Mouse (Mus musculus): ENCODE data around the gene Hoxd8. TPM values are rescaled to one million over a fixed set of nuclear protein-coding genes. Genes with fewer than 3 reads are reported as not detected.

Gene Hoxd8
- polyA plus RNA-seq, 1 experiment from 2014 or later: 0.61 TPM

- no peaks in the 10 kb centered on the region for H3K36me3 ChIP-seq (ENCODE audit: control insufficient read depth, insufficient read depth, low read length)
- WGBS: under 1% methylated on average over 50 of the region's 66 CpGs
- H3K4me1 ChIP-seq (ENCODE audit: control insufficient read depth in 2 of 2, insufficient read depth in 2 of 2, low read length in 2 of 2): peaks cover 0 to 13% of the 10 kb centered on the region in 2 experiments; a peak in 2 of 4 replicates
- H3K27ac ChIP-seq (replicated peaks in 1 of 2; ENCODE audit: control insufficient read depth in 1 of 2, insufficient read depth in 1 of 2, low read depth in 2 of 2, low read length in 2 of 2): no peak overlapping the region
- peaks cover 98% of the 10 kb centered on the region for H3K27me3 ChIP-seq (ENCODE audit: control insufficient read depth, insufficient read depth, low read length)
- ATAC-seq (ENCODE audit: insufficient number of reproducible peaks, insufficient read depth, low FRiP score, low read depth): no peak; the same call in 1 of the 2 replicates
- peak overlapping the region; percentile 66 for H3K4me2 ChIP-seq (ENCODE audit: low read length)
- no peaks in the 10 kb centered on the region for H3K9me3 ChIP-seq (ENCODE audit: control insufficient read depth, low read length)
- peak overlapping the region; percentile 41 for H3K9ac ChIP-seq (ENCODE audit: low read length)
- H3K4me3 ChIP-seq (ENCODE audit: control insufficient read depth in 1 of 2, insufficient read depth in 1 of 2, low read depth in 1 of 2, low read length in 2 of 2): peak overlapping the region; percentile 41 to 43
Measured at GRCm38 (mm10) chr2:74704999-74705466, 618 bp downstream of the Hoxd8 start.

GRCm38 (mm10) chr2:74705467-74706089 is 1.2 kb downstream of the Hoxd8 start:
- H3K9me3 ChIP-seq (ENCODE audit: control insufficient read depth, low read length): no peaks in the 10 kb centered on the region
- 0% methylated on average over 64 of the region's 85 CpGs for WGBS
- peaks cover 0 to 13% of the 10 kb centered on the region in 2 experiments; a peak in 2 of 4 replicates for H3K4me1 ChIP-seq (ENCODE audit: control insufficient read depth in 2 of 2, insufficient read depth in 2 of 2, low read length in 2 of 2)
- H3K9ac ChIP-seq (ENCODE audit: low read length): peak overlapping the region; percentile 41
- no peak for ATAC-seq (ENCODE audit: insufficient number of reproducible peaks, insufficient read depth, low FRiP score, low read depth)
- peaks cover 98% of the 10 kb centered on the region for H3K27me3 ChIP-seq (ENCODE audit: control insufficient read depth, insufficient read depth, low read length)
- peak overlapping the region; percentile 66 for H3K4me2 ChIP-seq (ENCODE audit: low read length)
- peak overlapping the region; percentile 41 to 43 for H3K4me3 ChIP-seq (ENCODE audit: control insufficient read depth in 1 of 2, insufficient read depth in 1 of 2, low read depth in 1 of 2, low read length in 2 of 2)
- no peaks in the 10 kb centered on the region for H3K36me3 ChIP-seq (ENCODE audit: control insufficient read depth, insufficient read depth, low read length)
- H3K27ac ChIP-seq (replicated peaks in 1 of 2; ENCODE audit: control insufficient read depth in 1 of 2, insufficient read depth in 1 of 2, low read depth in 2 of 2, low read length in 2 of 2): no peak overlapping the region

GRCm38 (mm10) chr2:74706393-74706960 is 2.1 kb downstream of the Hoxd8 start:
- peaks cover 0 to 13% of the 10 kb centered on the region in 2 experiments; a peak in 2 of 4 replicates for H3K4me1 ChIP-seq (ENCODE audit: control insufficient read depth in 2 of 2, insufficient read depth in 2 of 2, low read length in 2 of 2)
- WGBS: 6% methylated on average over 13 of the region's 13 CpGs
- H3K36me3 ChIP-seq (ENCODE audit: control insufficient read depth, insufficient read depth, low read length): no peaks in the 10 kb centered on the region
- H3K9ac ChIP-seq (ENCODE audit: low read length): no peak overlapping the region
- no peaks in the 10 kb centered on the region for H3K9me3 ChIP-seq (ENCODE audit: control insufficient read depth, low read length)
- H3K27me3 ChIP-seq (ENCODE audit: control insufficient read depth, insufficient read depth, low read length): peaks cover 98% of the 10 kb centered on the region
- H3K4me3 ChIP-seq (ENCODE audit: control insufficient read depth in 1 of 2, insufficient read depth in 1 of 2, low read depth in 1 of 2, low read length in 2 of 2): no peak overlapping the region
- H3K27ac ChIP-seq (replicated peaks in 1 of 2; ENCODE audit: control insufficient read depth in 1 of 2, insufficient read depth in 1 of 2, low read depth in 2 of 2, low read length in 2 of 2): no peak overlapping the region
- H3K4me2 ChIP-seq (ENCODE audit: low read length): no peak overlapping the region
- ATAC-seq (ENCODE audit: insufficient number of reproducible peaks, insufficient read depth, low FRiP score, low read depth): no peak

GRCm38 (mm10) chr2:74707599-74707998 is 3.2 kb downstream of the Hoxd8 start:
- no peak overlapping the region for H3K4me2 ChIP-seq (ENCODE audit: low read length)
- H3K9me3 ChIP-seq (ENCODE audit: control insufficient read depth, low read length): no peaks in the 10 kb centered on the region
- H3K4me3 ChIP-seq (ENCODE audit: control insufficient read depth in 1 of 2, insufficient read depth in 1 of 2, low read depth in 1 of 2, low read length in 2 of 2): no peak overlapping the region
- H3K4me1 ChIP-seq (ENCODE audit: control insufficient read depth in 2 of 2, insufficient read depth in 2 of 2, low read length in 2 of 2): peaks cover 3 to 21% of the 10 kb centered on the region in 2 experiments; a peak in 3 of 4 replicates
- 19% methylated on average over 7 of the region's 7 CpGs for WGBS
- H3K9ac ChIP-seq (ENCODE audit: low read length): no peak overlapping the region
- no peaks in the 10 kb centered on the region for H3K36me3 ChIP-seq (ENCODE audit: control insufficient read depth, insufficient read depth, low read length)
- H3K27me3 ChIP-seq (ENCODE audit: control insufficient read depth, insufficient read depth, low read length): peaks cover 99% of the 10 kb centered on the region
- H3K27ac ChIP-seq (replicated peaks in 1 of 2; ENCODE audit: control insufficient read depth in 1 of 2, insufficient read depth in 1 of 2, low read depth in 2 of 2, low read length in 2 of 2): no peak overlapping the region
- no peak for ATAC-seq (ENCODE audit: insufficient number of reproducible peaks, insufficient read depth, low FRiP score, low read depth)

DNA sequence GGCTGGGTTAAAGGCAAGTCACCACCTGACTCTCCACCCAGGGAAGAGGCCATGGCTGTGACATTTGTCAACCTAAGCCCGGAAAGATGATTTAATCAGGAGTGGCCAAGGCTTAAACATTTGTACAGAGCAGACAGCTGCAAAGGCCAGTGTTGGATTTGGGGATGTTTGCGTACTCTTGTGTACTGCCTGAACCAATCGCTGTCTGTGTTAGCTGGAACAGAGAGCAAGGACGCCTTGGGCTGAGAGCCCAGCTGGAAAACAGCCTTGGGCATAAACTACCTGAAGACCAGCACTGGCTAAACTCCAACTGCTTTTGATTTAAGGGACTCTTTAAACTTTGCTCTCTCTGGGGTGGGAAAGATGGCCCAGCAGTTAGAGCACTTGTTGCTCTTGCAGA is 4.3 kb downstream of the Hoxd8 start:
- Histone ChIP-seq H3K9ac (ENCODE audit: low read length) (no peak overlapping the region), H3K4me3 (ENCODE audit: control insufficient read depth in 1 of 2, insufficient read depth in 1 of 2, low read depth in 1 of 2, low read length in 2 of 2) (no peak overlapping the region), H3K9me3 (ENCODE audit: control insufficient read depth, low read length) (no peaks in the 10 kb centered on the region), H3K36me3 (ENCODE audit: control insufficient read depth, insufficient read depth, low read length) (no peaks in the 10 kb centered on the region), H3K27ac (replicated peaks in 1 of 2; ENCODE audit: control insufficient read depth in 1 of 2, insufficient read depth in 1 of 2, low read depth in 2 of 2, low read length in 2 of 2) (no peak overlapping the region), H3K4me2 (ENCODE audit: low read length) (no peak overlapping the region), H3K27me3 (ENCODE audit: control insufficient read depth, insufficient read depth, low read length) (peaks cover 99% of the 10 kb centered on the region), H3K4me1 (ENCODE audit: control insufficient read depth in 2 of 2, insufficient read depth in 2 of 2, low read length in 2 of 2) (peaks cover 3 to 21% of the 10 kb centered on the region in 2 experiments; a peak in 3 of 4 replicates)
- no peak for ATAC-seq (ENCODE audit: insufficient number of reproducible peaks, insufficient read depth, low FRiP score, low read depth)
- 7% methylated on average over 4 of the region's 4 CpGs for WGBS

GRCm38 (mm10) chr2:74709465-74710419 is 5.3 kb downstream of the Hoxd8 start:
- Histone ChIP-seq H3K36me3 (ENCODE audit: control insufficient read depth, insufficient read depth, low read length) (no peaks in the 10 kb centered on the region), H3K4me3 (ENCODE audit: control insufficient read depth in 1 of 2, insufficient read depth in 1 of 2, low read depth in 1 of 2, low read length in 2 of 2) (no peak overlapping the region), H3K27ac (replicated peaks in 1 of 2; ENCODE audit: control insufficient read depth in 1 of 2, insufficient read depth in 1 of 2, low read depth in 2 of 2, low read length in 2 of 2) (no peak overlapping the region), H3K4me1 (ENCODE audit: control insufficient read depth in 2 of 2, insufficient read depth in 2 of 2, low read length in 2 of 2) (peaks cover 3 to 18% of the 10 kb centered on the region in 2 experiments; a peak in 3 of 4 replicates), H3K9me3 (ENCODE audit: control insufficient read depth, low read length) (no peaks in the 10 kb centered on the region), H3K27me3 (ENCODE audit: control insufficient read depth, insufficient read depth, low read length) (peaks cover 99% of the 10 kb centered on the region), H3K4me2 (ENCODE audit: low read length) (no peak overlapping the region), H3K9ac (ENCODE audit: low read length) (no peak overlapping the region)
- no peak for ATAC-seq (ENCODE audit: insufficient number of reproducible peaks, insufficient read depth, low FRiP score, low read depth)
- 11% methylated on average over 5 of the region's 5 CpGs for WGBS

GRCm38 (mm10) chr2:74710929-74711543 is 6.6 kb downstream of the Hoxd8 start:
- no peak for ATAC-seq (ENCODE audit: insufficient number of reproducible peaks, insufficient read depth, low FRiP score, low read depth)
- WGBS: under 1% methylated on average over 16 of the region's 16 CpGs
- H3K27me3 ChIP-seq (ENCODE audit: control insufficient read depth, insufficient read depth, low read length): peaks cover 100% of the 10 kb centered on the region
- no peak overlapping the region for H3K4me3 ChIP-seq (ENCODE audit: control insufficient read depth in 1 of 2, insufficient read depth in 1 of 2, low read depth in 1 of 2, low read length in 2 of 2)
- H3K4me2 ChIP-seq (ENCODE audit: low read length): no peak overlapping the region
- no peak overlapping the region for H3K27ac ChIP-seq (replicated peaks in 1 of 2; ENCODE audit: control insufficient read depth in 1 of 2, insufficient read depth in 1 of 2, low read depth in 2 of 2, low read length in 2 of 2)
- H3K4me1 ChIP-seq (ENCODE audit: control insufficient read depth in 2 of 2, insufficient read depth in 2 of 2, low read length in 2 of 2): peaks cover 4 to 8% of the 10 kb centered on the region in 2 experiments; a peak in 3 of 4 replicates
- no peak overlapping the region for H3K9ac ChIP-seq (ENCODE audit: low read length)
- H3K9me3 ChIP-seq (ENCODE audit: control insufficient read depth, low read length): no peaks in the 10 kb centered on the region
- H3K36me3 ChIP-seq (ENCODE audit: control insufficient read depth, insufficient read depth, low read length): no peaks in the 10 kb centered on the region
